8 mouse cellular contexts compared by ENCODE assay signal in genomic region chr12:68862313-68862990, GRCm38 (mm10).
DNase-seq lines count a peak whose midpoint lies in the region; ATAC-seq lines count a peak whose summit lies in the region.

No protein-coding gene starts in this region.

- ATAC-seq in forebrain, embryonic 11.5 days (replicated peaks; ENCODE audit: low FRiP score): peak; percentile 88
- ATAC-seq in forebrain, embryonic 16.5 days: peak; percentile 75; the same call in 1 of the 2 replicates
- ATAC-seq in granulocyte monocyte progenitor cell, adult 5-6 weeks (replicated peaks; ENCODE audit: poor library complexity, severe bottlenecking): no peak

- no peaks in the 10 kb centered on the region for H3K36me3 ChIP-seq in forebrain, embryonic 11.5 days (ENCODE audit: control insufficient read depth, insufficient read depth, low read length)
- H3K36me3 ChIP-seq in forebrain, embryonic 10.5 days (replicated peaks): no peaks in the 10 kb centered on the region
- no peaks in the 10 kb centered on the region for H3K36me3 ChIP-seq in forebrain, embryonic 16.5 days (ENCODE audit: control insufficient read depth, insufficient read depth)

- no peak overlapping the region for H3K4me3 ChIP-seq in forebrain, embryonic 11.5 days (ENCODE audit: low read depth, low read length)
- H3K4me3 ChIP-seq in forebrain, embryonic 10.5 days: no peak overlapping the region
- no peak overlapping the region for H3K4me3 ChIP-seq in forebrain, embryonic 16.5 days (replicated peaks; ENCODE audit: low read length)

- no peaks in the 10 kb centered on the region for H3K4me1 ChIP-seq in forebrain, embryonic 11.5 days (replicated peaks; ENCODE audit: control insufficient read depth, insufficient read depth, low read length)
- no peaks in the 10 kb centered on the region for H3K4me1 ChIP-seq in forebrain, embryonic 10.5 days
- no peaks in the 10 kb centered on the region; the same call in 1 of the 2 replicates for H3K4me1 ChIP-seq in forebrain, embryonic 16.5 days (replicated peaks; ENCODE audit: control insufficient read depth, insufficient read depth, low read length)

- H3K4me2 ChIP-seq in forebrain, embryonic 11.5 days (ENCODE audit: low read depth, low read length, severe bottlenecking): no peak overlapping the region
- H3K4me2 ChIP-seq in forebrain, embryonic 16.5 days (ENCODE audit: low read length): no peak overlapping the region

- no peaks in the 10 kb centered on the region for H3K9me3 ChIP-seq in forebrain, embryonic 11.5 days (ENCODE audit: control insufficient read depth, low read length)
- no peaks in the 10 kb centered on the region for H3K9me3 ChIP-seq in forebrain, embryonic 10.5 days
- no peaks in the 10 kb centered on the region for H3K9me3 ChIP-seq in forebrain, embryonic 16.5 days (ENCODE audit: control insufficient read depth, low read length)

- H3K9ac ChIP-seq in forebrain, embryonic 11.5 days (ENCODE audit: low read length): no peak overlapping the region
- H3K9ac ChIP-seq in forebrain, embryonic 16.5 days (replicated peaks; ENCODE audit: low read depth, low read length): no peak overlapping the region

- WGBS in forebrain, embryonic 11.5 days: 55% methylated on average over 5 of the region's 5 CpGs
- WGBS in forebrain, embryonic 10.5 days: 54% methylated on average over 5 of the region's 5 CpGs
- WGBS in forebrain, embryonic 16.5 days: 45% methylated on average over 5 of the region's 5 CpGs

- H3K27me3 ChIP-seq in forebrain, embryonic 11.5 days (ENCODE audit: control insufficient read depth, insufficient read depth, low read length): no peaks in the 10 kb centered on the region
- H3K27me3 ChIP-seq in forebrain, embryonic 10.5 days (ENCODE audit: poor library complexity, severe bottlenecking): no peaks in the 10 kb centered on the region
- H3K27me3 ChIP-seq in forebrain, embryonic 16.5 days (replicated peaks; ENCODE audit: control insufficient read depth, insufficient read depth, low read length): no peaks in the 10 kb centered on the region

- H3K27ac ChIP-seq in forebrain, embryonic 11.5 days (ENCODE audit: low read depth, low read length): no peak overlapping the region
- no peak overlapping the region for H3K27ac ChIP-seq in forebrain, embryonic 10.5 days
- no peak overlapping the region for H3K27ac ChIP-seq in forebrain, embryonic 16.5 days (ENCODE audit: low read length)

- peak; percentile 50 for DNase-seq in forebrain, embryonic 11.5 days (ENCODE audit: low spot score)
- no peak for DNase-seq in forebrain, embryonic 10.5 days (ENCODE audit: extremely low spot score, low spot score)
- DNase-seq in urinary bladder, postnatal 14 days (ENCODE audit: low spot score): peak; percentile 15
- DNase-seq in urinary bladder, postnatal 36 days (ENCODE audit: low spot score in 2 of 2): no peak
- DNase-seq in layer of hippocampus, adult 9-11 months: peak; percentile 14
- peak; percentile 48 to 60 for DNase-seq in right cerebral cortex, postnatal 10 days (ENCODE audit: low spot score in 2 of 2)

Comparison
In these comparisons a context has a peak if more than half of its experiments do, and no peak if none do; other contexts are left out.
1. DNase-seq: peak in forebrain, embryonic 11.5 days (single experiment), urinary bladder, postnatal 14 days (single experiment), layer of hippocampus, adult 9-11 months (single experiment) and right cerebral cortex, postnatal 10 days (2 of 2); none in forebrain, embryonic 10.5 days (single experiment) and urinary bladder, postnatal 36 days (0 of 2).